Mouse (Mus musculus) MEL (cell line): ENCODE measurements at regions not wholly inside any gene's neighbourhood (a gene's known extent, or its start where the extent isn't known, plus 50 kb on each side); places are given as distances from the start of the nearest gene placed in this dataset.

Experiments
- CHD2 ChIP-seq: IDR thresholded peaks from 2 replicates; pipeline ENCODE4 v1.6.1; 2011; ENCODE audit warnings: low read length, improper control_type of control experiment
- CTCF ChIP-seq, 3 experiments: IDR thresholded peaks in 2 of 3; conservative IDR thresholded peaks in 1 of 3; 2 replicates each; pipeline ENCODE4 v1.5.1; 2011 to 2012; ENCODE audit warnings: low read length in 3 of 3, low read depth in 2 of 3, mild to moderate bottlenecking in 2 of 3, improper control_type of control experiment in 1 of 3, inconsistent platforms in 1 of 3, mixed read lengths in 1 of 3, moderate library complexity in 1 of 3; ENCODE audit not compliant: control insufficient read depth in 1 of 3, insufficient read depth in 1 of 3, poor library complexity in 1 of 3, severe bottlenecking in 1 of 3
- ELF1 ChIP-seq: IDR thresholded peaks from 2 replicates; pipeline ENCODE4 v1.6.1; 2014; ENCODE audit warnings: low read depth, mild to moderate bottlenecking, inconsistent platforms, low read length, improper control_type of control experiment, moderate library complexity
- MAZ ChIP-seq: IDR thresholded peaks from 2 replicates; pipeline ENCODE4 v1.6.1; 2012; ENCODE audit warnings: low read depth, mild to moderate bottlenecking, inconsistent platforms, low read length, improper control_type of control experiment
- NELFE ChIP-seq: IDR thresholded peaks from 2 replicates; pipeline ENCODE4 v1.6.1; 2011; ENCODE audit warnings: low read depth, low read length, improper control_type of control experiment
- POLR2A ChIP-seq, 2 experiments: IDR thresholded peaks; 2 replicates each; pipeline ENCODE4 v1.6.1; 2011 to 2012; ENCODE audit warnings: low read length in 2 of 2, mild to moderate bottlenecking in 2 of 2, control low read depth in 1 of 2, improper control_type of control experiment in 1 of 2, low read depth in 1 of 2, moderate library complexity in 1 of 2; ENCODE audit not compliant: control insufficient read depth in 1 of 2, insufficient read depth in 1 of 2, poor library complexity in 1 of 2
- TCF12 ChIP-seq: IDR thresholded peaks from 2 replicates; pipeline ENCODE4 v1.6.1; 2014; ENCODE audit warnings: low read depth, mild to moderate bottlenecking, inconsistent platforms, low read length, improper control_type of control experiment, moderate library complexity
- USF2 ChIP-seq, 2 experiments: IDR thresholded peaks; 2 replicates each; pipeline ENCODE4 v1.6.1; 2011 to 2012; ENCODE audit warnings: improper control_type of control experiment in 2 of 2, low read length in 2 of 2, borderline replicate concordance in 1 of 2, inconsistent platforms in 1 of 2, low read depth in 1 of 2, mild to moderate bottlenecking in 1 of 2; ENCODE audit not compliant: insufficient read depth in 1 of 2
- ZC3H11A ChIP-seq: IDR thresholded peaks from 2 replicates; pipeline ENCODE4 v1.6.1; 2012; ENCODE audit warnings: low read depth, mild to moderate bottlenecking, inconsistent platforms, low read length, improper control_type of control experiment
- ZKSCAN1 ChIP-seq: IDR thresholded peaks from 2 replicates; pipeline ENCODE4 v1.6.1; 2012; ENCODE audit warnings: low read depth, mild to moderate bottlenecking, inconsistent platforms, low read length, improper control_type of control experiment, moderate library complexity

- TF ChIP-seq TCF12 (no peak), USF2 (IDR thresholded peaks at IDR 0.05; ENCODE audit: borderline replicate concordance in 1 of 2, insufficient read depth in 1 of 2, low read depth in 1 of 2, low read length in 2 of 2) (no peak), ELF1 (no peak), MAZ (no peak), POLR2A (IDR thresholded peaks at IDR 0.05; ENCODE audit: control insufficient read depth in 1 of 2, insufficient read depth in 1 of 2, low read depth in 1 of 2, low read length in 2 of 2, poor library complexity in 1 of 2) (no peak), CTCF (IDR thresholded peaks at IDR 0.05 in 2 of 3, conservative IDR thresholded peaks at IDR 0.05 in 1 of 3; ENCODE audit: control insufficient read depth in 1 of 3, insufficient read depth in 1 of 3, low read depth in 2 of 3, low read length in 3 of 3, poor library complexity in 1 of 3, severe bottlenecking in 1 of 3) (no peak), ZC3H11A (no peak), ZKSCAN1 (no peak), CHD2 (no peak), NELFE (no peak)
These were observed 51.3 kb upstream of the Tom1l1 start for GRCm38 (mm10) chr11:90739501-90739900.
